Mouse (Mus musculus) right cerebral cortex, adult 2 months (tissue): ENCODE results near the gene Acsl3.
A peak's percentile ranks its signal among the peaks of the same experiment; 100 is the strongest.

Experiments
- DNase-seq, 2 experiments: peaks; one replicate each; pipeline ENCODE4 v3.0.0; 2021 to 2022; ENCODE audit warnings: low spot score in 2 of 2

Acsl3 gene

GRCm38 (mm10) chr1:78686872-78687271 is 29.2 kb downstream of the Acsl3 start:
- peak; percentile 31 to 51 for DNase-seq

GRCm38 (mm10) chr1:78688149-78688548 is 30.5 kb downstream of the Acsl3 start:
- no peak for DNase-seq

- DNase-seq, result no peak
Observed at GRCm38 (mm10) chr1:78694503-78695258, 37.1 kb downstream of the Acsl3 start.

GRCm38 (mm10) chr1:78696305-78696704 is 38.7 kb downstream of the Acsl3 start:
- no peak for DNase-seq

- no peak for DNase-seq
Observed at GRCm38 (mm10) chr1:78696903-78697302, 39.3 kb downstream of the Acsl3 start.

GRCm38 (mm10) chr1:78698138-78698537 is 40.5 kb downstream of the Acsl3 start:
- no peak for DNase-seq

- no peak for DNase-seq
Observed at GRCm38 (mm10) chr1:78701740-78702139, 44.1 kb downstream of the Acsl3 start.

GRCm38 (mm10) chr1:78702282-78702963 is 44.8 kb downstream of the Acsl3 start:
- no peak for DNase-seq

- DNase-seq, result no peak
Observed at GRCm38 (mm10) chr1:78702964-78703285, 45.3 kb downstream of the Acsl3 start.

GRCm38 (mm10) chr1:78706338-78706737 is 48.7 kb downstream of the Acsl3 start:
- DNase-seq, result no peak

- peak; percentile 55 to 56 for DNase-seq
Observed at GRCm38 (mm10) chr1:78707280-78707679, 49.7 kb downstream of the Acsl3 start.

GRCm38 (mm10) chr1:78710026-78710425 is 52.4 kb downstream of the Acsl3 start:
- DNase-seq, result no peak

- no peak for DNase-seq
Observed at GRCm38 (mm10) chr1:78710613-78711329, 53.1 kb downstream of the Acsl3 start.

GRCm38 (mm10) chr1:78724458-78725190 is 67.0 kb downstream of the Acsl3 start:
- peak; percentile 86 to 94 for DNase-seq

- no peak for DNase-seq
Observed at GRCm38 (mm10) chr1:78725191-78725490, 67.5 kb downstream of the Acsl3 start.

GRCm38 (mm10) chr1:78725617-78726223 is 68.1 kb downstream of the Acsl3 start:
- no peak for DNase-seq

GRCm38 (mm10) chr1:78730114-78730720 is 72.6 kb downstream of the Acsl3 start:
- DNase-seq, result no peak

- no peak for DNase-seq
Observed at GRCm38 (mm10) chr1:78732290-78732689, 74.7 kb downstream of the Acsl3 start.

GRCm38 (mm10) chr1:78734261-78735000 is 76.8 kb downstream of the Acsl3 start:
- DNase-seq, result no peak

GRCm38 (mm10) chr1:78737646-78738045 is 80.0 kb downstream of the Acsl3 start:
- no peak for DNase-seq

GRCm38 (mm10) chr1:78740676-78741075 is 83.1 kb downstream of the Acsl3 start:
- no peak for DNase-seq
